Mouse (Mus musculus) olfactory bulb, adult 2 months (tissue): Measurements from ENCODE around the gene Cmah.

ENCODE experiments used
- CTCF ChIP-seq: fragments of 200-500 bp; IDR thresholded peaks from 2 replicates; pipeline ENCODE4 v1.5.1; 2012; ENCODE audit warnings: low read depth, mild to moderate bottlenecking, low read length, moderate library complexity; ENCODE audit not compliant: insufficient read depth
- POLR2A ChIP-seq: fragments of 200-500 bp; IDR thresholded peaks from 2 replicates; pipeline ENCODE4 v1.6.1; 2012; ENCODE audit warnings: mild to moderate bottlenecking, low read depth, low read length, moderate library complexity; ENCODE audit not compliant: insufficient read depth

DNA sequence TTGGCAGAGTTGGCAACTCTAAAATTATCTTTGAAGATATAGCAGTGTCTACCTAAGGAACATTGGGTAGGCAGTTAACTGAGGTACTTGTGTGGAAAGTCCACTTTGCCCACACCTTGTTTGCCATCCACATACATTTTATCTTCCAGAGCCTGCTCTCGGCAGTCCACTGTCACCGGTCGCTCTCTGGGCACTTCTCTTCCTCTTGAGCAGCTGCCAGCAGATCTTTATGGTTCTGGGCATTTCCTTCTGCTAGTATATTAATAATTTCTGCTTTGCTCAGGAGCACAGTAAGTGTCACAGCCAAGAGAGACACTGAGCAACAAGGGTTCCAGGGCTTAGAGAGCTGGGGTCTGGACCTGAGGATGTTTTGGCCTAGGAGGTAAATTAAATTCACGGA, 68.6 kb downstream of the Cmah start:
- TF ChIP-seq CTCF (no peak), POLR2A (no peak)
